Mouse (Mus musculus) embryonic facial prominence, embryonic 11.5 days (tissue): Measurements from ENCODE around the gene Skint8. TPM values are rescaled to one million over a fixed set of nuclear protein-coding genes. Genes with fewer than 3 reads are reported as not detected.

Source experiments
- ATAC-seq: fragments of 200-750 bp; cut with Nextera tagmentation; replicated peaks from 2 replicates; pipeline ENCODE4 v1.8.0; 2017; ENCODE audit warnings: low read depth; ENCODE audit not compliant: insufficient number of reproducible peaks, low FRiP score, low TSS enrichment
- DNase-seq: peaks from one replicate; pipeline ENCODE4 v3.0.0-alpha.2; 2015; ENCODE audit warnings: low spot score
- H3K27ac ChIP-seq: fragments of 300-500 bp; sonication (generic); replicated peaks from 2 replicates; pipeline ENCODE4 v1.5.1; 2014; ENCODE audit warnings: mild to moderate bottlenecking, low read depth, low read length, control low read depth
- H3K27me3 ChIP-seq: fragments of 300-500 bp; sonication (generic); 2 replicates; pipeline ENCODE4 v1.6.1; 2014; ENCODE audit warnings: mild to moderate bottlenecking, low read length, moderate library complexity, mixed read lengths; ENCODE audit not compliant: control insufficient read depth, insufficient read depth
- H3K36me3 ChIP-seq: fragments of 300-500 bp; sonication (generic); replicated peaks from 2 replicates; pipeline ENCODE4 v1.6.1; 2014; ENCODE audit warnings: low read depth, mild to moderate bottlenecking, low read length, moderate library complexity, mixed read lengths; ENCODE audit not compliant: control insufficient read depth, insufficient read depth
- H3K4me1 ChIP-seq: fragments of 300-500 bp; sonication (generic); 2 replicates; pipeline ENCODE4 v1.6.1; 2014; ENCODE audit warnings: low read length, mixed read lengths; ENCODE audit not compliant: control insufficient read depth, insufficient read depth
- H3K4me2 ChIP-seq: fragments of 300-500 bp; sonication (generic); 2 replicates; pipeline ENCODE4 v1.6.1; 2014; ENCODE audit warnings: low read depth, mild to moderate bottlenecking, control low read depth, low read length, moderate library complexity
- H3K4me3 ChIP-seq: fragments of 300-500 bp; sonication (generic); 2 replicates; pipeline ENCODE4 v1.5.1; 2014; ENCODE audit warnings: low read depth, low read length, control low read depth
- H3K9ac ChIP-seq: fragments of 300-500 bp; sonication (generic); replicated peaks from 2 replicates; pipeline ENCODE4 v1.6.1; 2014; ENCODE audit warnings: mild to moderate bottlenecking, control low read depth, low read length
- H3K9me3 ChIP-seq: fragments of 300-500 bp; sonication (generic); replicated peaks from 2 replicates; pipeline ENCODE4 v1.6.1; 2016; ENCODE audit warnings: mild to moderate bottlenecking, low read length, inconsistent platforms, mixed read lengths; ENCODE audit not compliant: control insufficient read depth
- WGBS: fragments of 180-500 bp; shearing (Covaris S2); extraction: QIAGEN DNeasy Blood & Tissue Kit; methylation state at CpG from one replicate; pipeline ENCODE4 v1.1.7; 2014; 5-methylcytosine and 5-hydroxymethylcytosine counted together
- polyA plus RNA-seq: library from polyadenylated mRNA; unstranded; fragments of >200 nt; fragmentation: Nextera tagmentation; extraction: Ambion mirVana; gene quantifications from 2 replicates; pipeline ENCODE4 v1.2.1, GENCODE M21; 2014

Skint8 gene
- not detected in 2 replicates for polyA plus RNA-seq

- no peaks in the 10 kb centered on the region for H3K36me3 ChIP-seq
- ATAC-seq (no peak), DNase-seq (no peak)
- 88% methylated on average over 1 of the region's 1 CpGs for WGBS
- H3K27ac ChIP-seq = no peak within 1 kb of the TSS
- no peaks in the 10 kb centered on the region for H3K27me3 ChIP-seq
- no peaks in the 10 kb centered on the region for H3K9me3 ChIP-seq
- no peak within 1 kb of the TSS for H3K9ac ChIP-seq
- H3K4me1 ChIP-seq = no peaks in the 10 kb centered on the region
- no peak within 1 kb of the TSS for H3K4me3 ChIP-seq
- H3K4me2 ChIP-seq = no peak within 1 kb of the TSS
Observed at GRCm38 (mm10) chr4:111919092-111919491, at the start of gene Skint8. Skint8 (plus strand) TSS chr4:111919392.

GRCm38 (mm10) chr4:111880112-111880875 lies 38.9 kb upstream of the Skint8 start:
- no peaks in the 10 kb centered on the region for H3K27me3 ChIP-seq
- H3K27ac ChIP-seq = no peak overlapping the region
- H3K36me3 ChIP-seq = no peaks in the 10 kb centered on the region
- H3K4me2 ChIP-seq = no peak overlapping the region
- 51% methylated on average over 4 of the region's 4 CpGs for WGBS
- peak; percentile 15 for DNase-seq
- H3K9ac ChIP-seq = no peak overlapping the region
- H3K4me1 ChIP-seq = no peaks in the 10 kb centered on the region
- ATAC-seq = no peak
- H3K9me3 ChIP-seq = no peaks in the 10 kb centered on the region
- H3K4me3 ChIP-seq = no peak overlapping the region

DNA sequence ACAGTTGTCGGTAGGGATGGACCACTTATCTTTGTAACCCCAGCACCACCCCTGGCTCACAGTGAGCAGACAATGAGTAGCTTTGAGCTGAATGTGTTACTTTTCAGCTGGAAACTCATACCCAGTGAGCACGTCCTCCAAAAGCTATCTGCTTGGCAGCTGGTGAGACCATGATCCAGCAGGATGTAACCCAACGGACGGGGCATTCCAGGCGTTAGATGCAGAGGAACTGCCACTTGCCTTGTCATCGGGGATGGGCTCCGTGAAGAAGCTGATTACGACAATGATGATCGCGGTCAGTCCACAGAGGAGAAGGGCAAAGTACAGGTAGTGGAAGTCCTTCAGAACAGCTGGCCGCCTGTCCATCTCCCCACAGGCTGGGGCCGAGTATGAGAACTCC lies 35.6 kb upstream of the Skint8 start:
- H3K9me3 ChIP-seq = no peaks in the 10 kb centered on the region
- WGBS = 88% methylated on average over 12 of the region's 12 CpGs
- no peak overlapping the region for H3K27ac ChIP-seq
- no peaks in the 10 kb centered on the region for H3K4me1 ChIP-seq
- no peak overlapping the region for H3K4me3 ChIP-seq
- DNase-seq = no peak
- H3K27me3 ChIP-seq = no peaks in the 10 kb centered on the region
- no peak overlapping the region for H3K4me2 ChIP-seq
- no peaks in the 10 kb centered on the region for H3K36me3 ChIP-seq
- no peak for ATAC-seq
- H3K9ac ChIP-seq = no peak overlapping the region

DNA sequence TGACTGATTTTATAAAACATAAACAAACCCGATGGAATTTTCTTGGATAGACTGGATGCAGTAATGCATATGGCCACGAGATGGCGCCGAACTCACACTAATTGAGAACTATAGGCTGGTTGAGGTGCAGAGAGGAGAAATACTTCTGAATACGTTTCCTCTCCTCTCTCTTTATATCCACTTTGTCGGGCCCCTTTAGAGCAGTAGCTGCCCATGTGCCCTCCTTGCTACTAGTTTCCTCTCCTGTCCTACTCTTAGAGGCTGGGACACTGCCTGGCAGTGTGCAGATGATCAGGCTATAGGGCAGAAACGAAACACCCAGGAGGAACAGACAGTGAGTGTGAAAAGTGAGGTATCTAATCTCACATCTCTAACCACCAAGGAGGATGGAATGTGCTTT lies 33.2 kb upstream of the Skint8 start:
- H3K4me2 ChIP-seq = no peak overlapping the region
- no peak overlapping the region for H3K4me3 ChIP-seq
- peak; percentile 84 for DNase-seq
- no peaks in the 10 kb centered on the region for H3K27me3 ChIP-seq
- 12% methylated on average over 7 of the region's 7 CpGs for WGBS
- no peak overlapping the region for H3K27ac ChIP-seq
- no peak overlapping the region for H3K9ac ChIP-seq
- peak; percentile 41; the same call in 1 of the 2 replicates for ATAC-seq
- H3K4me1 ChIP-seq = no peaks in the 10 kb centered on the region
- H3K36me3 ChIP-seq = no peaks in the 10 kb centered on the region
- no peaks in the 10 kb centered on the region for H3K9me3 ChIP-seq

- H3K4me2 ChIP-seq = no peak overlapping the region
- no peaks in the 10 kb centered on the region for H3K4me1 ChIP-seq
- 17% methylated on average over 4 of the region's 4 CpGs for WGBS
- H3K9me3 ChIP-seq = no peaks in the 10 kb centered on the region
- ATAC-seq (0 out of 2 replicates have a peak, but pooled peaks have one; percentile 49), DNase-seq (peak; percentile 83)
- H3K36me3 ChIP-seq = no peaks in the 10 kb centered on the region
- no peaks in the 10 kb centered on the region for H3K27me3 ChIP-seq
- no peak overlapping the region for H3K9ac ChIP-seq
- H3K4me3 ChIP-seq = no peak overlapping the region
- no peak overlapping the region for H3K27ac ChIP-seq
Observed at GRCm38 (mm10) chr4:111886607-111887006, 32.6 kb upstream of the Skint8 start.

DNA sequence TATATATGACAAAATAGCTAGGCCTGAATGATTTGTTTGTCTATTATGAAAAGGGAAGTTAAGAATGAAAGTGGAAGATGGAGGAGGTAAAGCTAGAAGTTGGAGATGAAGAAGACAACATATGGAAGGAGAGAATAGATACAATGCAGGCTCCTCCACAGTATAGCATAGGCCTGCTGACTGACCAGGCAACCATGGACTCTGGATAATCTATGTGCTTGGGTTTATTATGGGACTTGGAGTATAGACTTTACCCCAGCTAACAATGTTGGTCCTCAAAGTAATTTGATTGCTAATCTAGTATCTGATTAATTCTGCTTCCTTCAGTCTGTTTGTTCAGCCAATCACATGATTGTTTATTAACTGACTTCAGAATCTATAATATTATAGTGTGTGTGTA lies 27.1 kb upstream of the Skint8 start:
- ATAC-seq (no peak), DNase-seq (no peak)
- Histone ChIP-seq H3K4me2 (no peak overlapping the region), H3K9ac (no peak overlapping the region), H3K27ac (no peak overlapping the region), H3K36me3 (no peaks in the 10 kb centered on the region), H3K4me1 (no peaks in the 10 kb centered on the region), H3K27me3 (no peaks in the 10 kb centered on the region), H3K4me3 (no peak overlapping the region), H3K9me3 (no peaks in the 10 kb centered on the region)

DNA sequence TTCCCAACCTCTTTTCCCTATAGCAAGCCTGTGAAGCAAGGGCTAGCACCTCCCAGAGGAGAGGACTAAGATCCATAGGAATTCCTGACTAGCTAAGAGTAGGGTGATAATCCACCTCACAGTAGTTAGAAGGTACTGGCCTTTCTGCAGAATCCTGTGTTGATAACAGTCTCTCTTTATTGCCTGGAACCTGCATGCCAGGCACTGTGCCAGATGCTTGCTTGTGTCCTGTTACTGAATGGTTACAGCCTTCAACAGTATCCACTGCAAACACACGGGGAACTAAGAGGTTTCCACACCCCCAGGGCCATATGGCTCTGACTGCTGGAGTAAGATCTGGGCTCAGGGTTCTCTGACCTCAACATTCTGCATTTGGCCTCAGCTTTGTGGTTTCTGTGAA lies 21.4 kb upstream of the Skint8 start:
- ATAC-seq (no peak), DNase-seq (no peak)
- Histone ChIP-seq H3K27me3 (no peaks in the 10 kb centered on the region), H3K9ac (no peak overlapping the region), H3K27ac (no peak overlapping the region), H3K36me3 (no peaks in the 10 kb centered on the region), H3K4me1 (no peaks in the 10 kb centered on the region), H3K4me2 (no peak overlapping the region), H3K9me3 (no peaks in the 10 kb centered on the region), H3K4me3 (no peak overlapping the region)
- 60% methylated on average over 1 of the region's 1 CpGs for WGBS

GRCm38 (mm10) chr4:111898566-111898965 lies 20.6 kb upstream of the Skint8 start:
- Histone ChIP-seq H3K36me3 (no peaks in the 10 kb centered on the region), H3K9ac (no peak overlapping the region), H3K27me3 (no peaks in the 10 kb centered on the region), H3K9me3 (no peaks in the 10 kb centered on the region), H3K4me1 (no peaks in the 10 kb centered on the region), H3K27ac (no peak overlapping the region), H3K4me2 (no peak overlapping the region), H3K4me3 (no peak overlapping the region)
- ATAC-seq (no peak), DNase-seq (no peak)
- 64% methylated on average over 4 of the region's 4 CpGs for WGBS
